ENCODE assay signal across 15 mouse cellular contexts in the genomic region with DNA sequence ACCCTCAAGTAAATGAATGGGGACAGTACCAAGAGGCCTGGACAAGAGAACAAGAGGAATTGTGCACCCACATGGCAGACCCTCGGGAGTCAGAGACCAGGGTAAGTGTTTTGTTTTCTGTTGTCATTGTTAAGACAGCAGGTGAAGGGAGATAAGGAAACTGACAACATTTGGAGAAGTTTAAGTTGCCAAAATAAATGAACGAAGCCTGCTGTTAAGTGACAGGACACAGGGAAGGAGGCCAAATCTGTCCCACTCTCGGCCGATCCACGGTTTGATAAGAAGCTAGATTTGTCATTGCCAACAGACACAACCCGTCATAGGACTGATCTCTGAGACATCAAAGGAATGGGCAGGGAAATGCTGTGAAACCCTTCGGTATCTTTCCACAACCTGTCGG.
"Had no signal": no experiment of that assay in that cellular context is flagged by ENCODE, and none has a peak within 500 bp of the region (broad histone marks: within the 10 kb centered on the region; RNA-seq: fewer than 3 reads in every experiment).

No protein-coding gene starts in this region.

- H3K36me3 ChIP-seq: midbrain, embryonic 13.5 days; midbrain, embryonic 15.5 days; neural tube, embryonic 12.5 days; stomach, embryonic 15.5 days had no signal

- H3K27me3 ChIP-seq: midbrain, embryonic 13.5 days; midbrain, embryonic 15.5 days; neural tube, embryonic 12.5 days; stomach, embryonic 15.5 days had no signal

- H3K27ac ChIP-seq: macrophage; midbrain, embryonic 13.5 days; midbrain, embryonic 15.5 days; neural tube, embryonic 12.5 days; stomach, embryonic 15.5 days; stomach, postnatal 0 days had no signal

- H3K4me3 ChIP-seq: midbrain, embryonic 13.5 days; midbrain, embryonic 15.5 days; neural tube, embryonic 12.5 days; stomach, embryonic 15.5 days had no signal

- DNase-seq: lung, adult 18-20 months; lung, embryonic 14.5 days; lung, postnatal 14 days; lung, postnatal 36 days; right cerebral cortex, postnatal 14 days; thymus, adult 2 months; thymus, postnatal 25 days; thymus, postnatal 4 days had no signal

- H3K4me2 ChIP-seq: lung, embryonic 14.5 days; midbrain, embryonic 11.5 days; midbrain, embryonic 13.5 days; midbrain, embryonic 15.5 days; neural tube, embryonic 12.5 days; stomach, embryonic 15.5 days had no signal

- H3K9ac ChIP-seq: lung, embryonic 14.5 days; midbrain, embryonic 13.5 days; midbrain, embryonic 15.5 days; neural tube, embryonic 12.5 days; stomach, embryonic 15.5 days had no signal

- H3K9me3 ChIP-seq: midbrain, embryonic 13.5 days; midbrain, embryonic 15.5 days; neural tube, embryonic 12.5 days; stomach, embryonic 15.5 days had no signal

- ATAC-seq: midbrain, embryonic 13.5 days; midbrain, embryonic 15.5 days had no signal

- H3K4me1 ChIP-seq: midbrain, embryonic 13.5 days; midbrain, embryonic 15.5 days; neural tube, embryonic 12.5 days; stomach, embryonic 15.5 days had no signal
